Mouse (Mus musculus): ENCODE data around the gene Cd244a.

- no peak for TF ChIP-seq POLR2A (IDR thresholded peaks at IDR 0.05; ENCODE audit: insufficient read depth, low read length)
- TF ChIP-seq CTCF (IDR thresholded peaks at IDR 0.05; ENCODE audit: low read depth, low read length) = no peak
- TF ChIP-seq EP300 (IDR thresholded peaks at IDR 0.05; ENCODE audit: insufficient read depth, low read depth, low read length) = no peak
Observed at GRCm38 (mm10) chr1:171584584-171584983, 25.6 kb downstream of the Cd244a start.
